Mouse (Mus musculus): ENCODE measurements at regions not wholly inside any gene's neighbourhood (a gene's known extent, or its start where the extent isn't known, plus 50 kb on each side); places are given as distances from the start of the nearest gene placed in this dataset.

DNA sequence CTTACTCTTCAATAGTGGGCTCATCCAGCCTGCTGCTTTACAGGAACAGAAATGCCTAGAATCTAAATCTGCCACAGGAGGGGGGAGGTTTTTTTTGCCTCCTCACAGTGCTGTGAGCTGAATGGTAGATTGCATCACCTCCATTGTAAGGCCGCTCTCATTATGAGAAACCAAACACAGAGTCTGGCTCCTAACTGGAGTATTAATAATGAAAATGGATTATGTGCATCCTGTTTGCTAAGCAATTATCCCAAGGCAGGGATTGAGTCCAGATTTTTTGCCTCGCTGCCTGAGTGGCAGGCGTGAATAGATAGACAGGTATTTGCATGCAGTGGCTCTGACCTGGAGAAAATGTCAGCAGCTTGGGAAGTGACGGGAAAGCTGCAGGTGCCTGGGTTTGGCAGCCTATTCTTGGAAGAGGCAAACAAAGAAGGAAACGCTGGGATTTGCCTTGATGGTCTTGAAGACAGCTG lies 137.6 kb upstream of the Smarca2 start:
- DNase-seq (ENCODE audit: extremely low spot score, low read depth, low spot score): no peak

DNA sequence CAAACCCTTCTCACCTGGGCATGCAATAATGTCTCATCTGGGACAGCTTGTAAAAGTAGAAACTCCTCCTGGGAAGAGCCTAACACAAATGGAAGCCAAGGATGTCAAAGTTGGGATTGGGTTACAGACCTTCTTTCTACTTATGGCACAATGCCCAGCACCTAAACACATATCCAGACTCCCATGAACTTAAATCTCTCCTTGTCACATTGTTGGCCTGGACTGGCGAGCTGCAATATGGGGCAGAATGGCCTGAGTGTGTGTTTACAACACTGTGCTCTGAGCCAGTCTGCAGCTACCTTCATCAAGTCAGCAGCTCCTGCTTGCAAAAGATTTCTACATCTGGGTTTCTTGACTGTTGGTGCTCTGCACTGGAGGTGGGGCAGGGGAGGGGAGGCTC lies 132.2 kb upstream of the Smarca2 start:
- no peak for DNase-seq (ENCODE audit: extremely low spot score, low read depth, low spot score)

DNA sequence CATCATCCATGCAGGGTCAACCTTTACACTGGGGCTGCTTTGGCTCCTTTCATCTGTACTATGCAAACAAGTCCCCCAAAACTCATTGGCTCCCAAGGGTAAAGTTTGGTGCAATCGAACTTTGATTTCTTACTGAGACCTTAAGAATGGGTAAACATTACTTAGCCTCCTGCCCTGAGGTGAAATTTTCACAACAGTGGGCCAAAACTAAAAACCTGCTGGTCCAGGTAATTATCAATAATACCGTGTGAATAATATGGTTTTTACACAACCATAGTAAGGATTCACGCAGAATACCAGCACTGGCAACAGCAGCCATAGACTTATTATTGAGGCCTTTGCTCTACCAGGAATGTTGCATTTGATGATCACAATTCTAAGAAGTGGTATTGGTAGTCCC lies 131.6 kb upstream of the Smarca2 start:
- DNase-seq (ENCODE audit: extremely low spot score, low read depth, low spot score): no peak

DNA sequence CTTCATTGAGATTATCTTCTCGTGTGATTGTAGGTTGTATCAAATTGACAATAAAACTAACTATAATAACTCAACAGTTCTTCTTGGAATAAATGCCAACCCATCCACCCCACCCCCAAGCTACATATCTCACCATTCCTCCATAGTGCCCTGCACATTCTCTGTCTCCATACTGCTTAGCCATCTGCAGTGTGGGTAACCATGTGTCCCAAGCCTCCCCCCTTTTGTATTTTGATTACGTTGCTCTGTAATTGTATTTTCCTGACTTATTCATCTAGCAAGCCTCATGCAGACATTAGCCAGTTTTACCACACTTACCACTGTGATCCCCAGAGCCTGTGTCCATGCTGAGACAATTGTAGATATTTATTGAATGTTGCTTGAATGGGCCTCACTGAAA lies 129.7 kb upstream of the Smarca2 start:
- no peak for DNase-seq (ENCODE audit: extremely low spot score, low read depth, low spot score)

DNA sequence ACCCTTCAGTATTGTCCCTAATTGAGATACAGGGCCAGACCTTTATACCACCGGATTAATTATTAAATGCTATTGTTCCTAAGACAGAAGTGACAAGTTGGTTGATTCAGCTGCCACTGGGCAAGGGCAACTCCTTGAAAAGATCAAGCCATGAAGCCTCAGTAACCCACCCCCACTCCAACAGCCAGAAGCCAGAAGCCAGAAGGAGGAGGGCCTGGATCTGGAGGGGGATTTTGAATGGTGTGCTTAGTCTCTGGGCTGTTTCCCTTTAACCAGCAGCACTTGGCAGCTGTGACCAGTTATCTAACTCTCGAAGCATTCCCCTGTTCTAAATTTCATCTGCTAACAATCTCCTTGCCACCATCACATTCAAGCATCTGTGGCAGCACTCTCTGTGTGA lies 129.1 kb upstream of the Smarca2 start:
- no peak for DNase-seq (ENCODE audit: extremely low spot score, low read depth, low spot score)

DNA sequence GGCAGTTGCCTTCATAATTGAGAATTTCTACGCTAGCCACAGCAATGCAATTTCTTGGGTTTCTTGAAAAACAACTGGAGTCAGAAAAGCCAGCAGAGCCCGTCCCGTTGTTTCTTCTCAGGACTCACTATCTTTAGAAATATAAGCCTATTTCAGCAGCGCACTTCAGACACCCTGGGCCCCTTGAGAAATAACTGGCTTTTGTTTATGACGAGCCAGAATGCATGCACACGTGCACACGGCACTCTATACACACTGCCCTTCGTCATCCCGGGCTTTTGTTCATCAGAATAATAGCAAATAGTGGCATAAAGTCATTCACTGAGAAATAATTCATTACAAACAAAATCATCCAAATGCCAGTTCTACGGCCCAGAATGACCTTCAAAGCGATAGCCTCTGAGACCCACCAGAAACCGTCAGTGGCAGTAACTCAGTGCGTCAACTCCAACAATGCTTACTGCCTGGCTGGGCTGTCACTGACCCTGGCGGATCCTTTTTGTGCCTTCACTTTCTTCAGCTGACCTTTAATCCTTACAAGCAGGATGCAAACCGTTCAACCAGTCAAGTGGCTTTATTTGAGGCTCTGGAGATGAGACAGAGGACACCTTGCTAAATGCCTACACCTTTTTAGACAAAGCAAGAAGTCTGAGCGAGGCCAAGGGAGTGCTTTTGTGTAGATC lies 126.7 kb upstream of the Smarca2 start:
- no peak for DNase-seq (ENCODE audit: extremely low spot score, low read depth, low spot score)

DNA sequence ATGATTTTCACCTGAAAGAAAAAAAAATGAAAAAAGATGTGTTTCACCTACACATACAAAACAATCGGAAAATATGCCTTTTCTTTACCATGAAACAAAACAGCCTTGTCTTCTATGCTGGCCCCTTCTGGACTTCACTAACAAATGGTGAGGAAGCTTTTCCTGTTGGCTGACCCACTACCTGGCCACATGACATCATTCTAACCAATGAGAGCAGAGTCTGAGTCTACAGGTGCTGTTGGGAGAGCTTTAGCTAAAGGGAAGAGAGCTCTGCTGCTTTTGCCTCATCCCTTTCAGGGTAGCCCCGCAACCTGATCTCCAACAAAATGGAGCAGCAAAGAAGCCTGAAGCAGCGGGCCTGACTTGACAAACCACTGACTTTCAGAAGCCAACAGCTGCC lies 120.5 kb upstream of the Smarca2 start:
- DNase-seq (ENCODE audit: extremely low spot score, low read depth, low spot score): no peak

DNA sequence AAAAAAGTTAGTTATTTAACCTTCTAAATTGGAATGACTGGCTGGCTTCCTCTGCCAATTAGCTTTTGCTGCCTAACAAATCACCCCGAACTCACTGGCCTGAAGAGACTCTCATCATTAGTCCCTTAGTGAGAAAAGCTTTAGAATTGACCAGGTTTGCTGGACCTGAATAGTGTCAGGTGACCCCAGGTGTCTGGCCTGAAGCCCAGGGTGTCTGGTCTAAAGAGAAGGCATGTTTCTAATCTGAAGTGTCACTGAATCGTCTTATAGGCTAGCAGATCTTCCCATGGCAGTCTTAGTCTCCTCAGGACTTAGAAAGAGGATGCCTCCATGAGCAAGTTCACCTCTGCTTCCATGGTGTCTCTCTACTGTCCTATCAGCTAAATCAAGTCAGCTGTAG lies 112.0 kb upstream of the Smarca2 start:
- DNase-seq (ENCODE audit: extremely low spot score, low read depth, low spot score): no peak

DNA sequence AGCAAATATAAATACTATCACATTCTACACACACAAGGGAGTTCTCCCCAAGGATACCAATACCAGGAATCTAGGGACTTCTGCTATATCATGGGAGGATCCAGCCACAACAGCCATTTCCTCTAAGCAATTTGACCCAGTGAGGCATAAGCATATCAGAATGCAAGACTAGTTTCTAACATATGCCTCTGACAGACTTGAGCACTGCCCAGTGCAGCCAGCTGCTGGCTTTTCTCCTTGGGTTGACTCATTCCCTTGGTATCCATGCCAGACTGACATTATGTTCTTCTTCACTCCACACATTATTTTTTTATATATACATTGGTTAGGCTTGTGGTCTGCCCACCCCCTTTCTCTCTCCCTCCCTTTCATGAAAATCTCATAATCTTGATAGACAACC lies 103.8 kb upstream of the Smarca2 start:
- DNase-seq (ENCODE audit: extremely low spot score, low read depth, low spot score): no peak

DNA sequence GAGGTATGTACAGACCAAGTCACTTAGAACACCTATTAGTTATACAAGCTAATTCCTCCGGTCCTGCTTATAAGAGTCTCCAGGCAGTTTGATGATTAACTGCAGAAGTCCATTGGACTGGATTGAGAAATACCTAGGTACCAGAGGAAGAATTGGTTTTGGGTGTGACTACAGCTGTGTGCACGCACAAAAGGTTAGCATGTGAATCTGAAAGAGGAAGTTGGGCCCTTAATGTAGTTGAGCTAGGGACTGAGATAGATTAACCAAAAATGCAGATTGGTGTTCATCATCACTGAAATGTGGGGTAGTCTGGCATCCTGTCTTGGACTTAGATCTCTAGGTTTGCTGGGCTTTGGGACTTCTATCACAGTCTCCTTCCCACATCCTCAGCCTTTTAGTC lies 100.8 kb upstream of the Smarca2 start:
- no peak for DNase-seq (ENCODE audit: extremely low spot score, low read depth, low spot score)

DNA sequence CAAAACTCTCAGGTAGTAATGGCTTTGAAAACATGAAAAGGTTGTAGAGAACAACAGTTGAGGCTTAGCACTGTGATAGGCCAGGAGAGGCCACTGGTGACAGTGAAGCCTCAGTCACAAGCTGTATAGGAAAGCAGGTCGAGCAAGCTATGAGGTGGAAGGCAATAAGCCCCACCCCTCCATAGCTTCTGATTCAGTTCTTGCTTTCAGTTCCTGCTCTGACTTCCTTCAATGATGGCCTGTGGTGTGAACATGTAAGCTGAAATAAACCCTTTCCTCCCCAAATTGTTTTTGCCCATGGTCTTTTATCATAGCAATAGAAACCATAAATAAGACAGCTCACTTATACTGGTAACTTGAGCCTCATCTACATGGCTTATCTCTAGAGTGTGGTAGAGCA lies 98.0 kb upstream of the Smarca2 start:
- DNase-seq (ENCODE audit: extremely low spot score, low read depth, low spot score): no peak

DNA sequence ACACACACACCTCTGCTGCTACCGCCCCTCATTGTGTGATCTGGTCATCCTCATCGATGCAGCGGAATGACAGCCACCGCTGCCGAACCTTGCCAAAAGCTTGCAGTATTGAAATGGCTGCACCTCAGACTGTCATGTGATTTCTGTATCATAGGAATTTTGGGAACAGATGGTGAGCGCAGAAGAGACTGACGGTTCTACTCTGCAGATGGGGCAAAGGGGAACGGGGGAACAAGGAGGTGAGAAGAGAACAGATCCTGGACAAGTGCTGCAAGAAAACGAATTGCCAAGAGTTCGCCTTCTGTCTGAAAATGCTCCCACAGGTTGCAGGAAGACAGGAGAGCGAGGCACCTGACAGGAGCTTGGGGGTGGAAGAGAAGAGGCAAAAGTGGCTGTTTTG lies 96.9 kb upstream of the Smarca2 start:
- no peak for DNase-seq (ENCODE audit: extremely low spot score, low read depth, low spot score)

DNA sequence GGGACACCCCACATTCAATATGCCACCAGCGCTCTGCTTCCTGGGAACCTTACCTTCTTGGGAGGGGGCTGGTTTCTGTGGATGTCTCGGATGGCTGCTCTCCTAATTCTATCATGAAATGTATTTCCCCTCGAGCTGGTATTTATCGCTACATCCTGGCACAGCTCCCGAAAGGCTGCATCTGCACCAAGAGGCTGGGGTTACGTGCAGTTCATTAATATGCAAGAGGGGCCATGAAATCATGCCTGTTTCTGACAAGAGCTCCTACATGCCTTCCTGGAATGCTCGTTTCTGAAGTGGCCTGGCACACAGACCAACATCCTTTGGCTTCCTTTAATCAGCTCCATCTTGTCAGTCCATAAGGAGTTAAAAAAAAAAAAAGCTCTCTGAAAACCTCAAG lies 96.2 kb upstream of the Smarca2 start:
- DNase-seq (ENCODE audit: extremely low spot score, low read depth, low spot score): no peak

DNA sequence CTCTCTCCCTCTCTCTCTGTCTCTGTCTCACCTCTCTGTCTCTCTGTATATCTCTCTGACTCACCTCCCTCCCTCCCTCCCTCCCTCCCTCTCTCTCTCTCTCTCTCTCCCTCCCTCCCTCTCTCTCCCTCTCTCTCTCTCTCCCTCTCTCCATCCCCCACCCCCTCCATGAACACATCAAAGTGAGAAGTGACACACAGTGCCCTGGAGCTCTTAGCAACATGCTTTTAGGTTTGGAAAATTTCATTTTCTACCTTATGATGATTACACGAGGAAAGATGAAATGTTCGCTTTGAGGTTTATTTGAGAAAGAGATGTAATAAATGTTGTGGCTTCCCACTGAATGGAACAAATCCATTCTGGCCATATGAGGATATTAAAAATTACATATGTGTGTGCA lies 95.6 kb upstream of the Smarca2 start:
- DNase-seq (ENCODE audit: extremely low spot score, low read depth, low spot score): no peak

DNA sequence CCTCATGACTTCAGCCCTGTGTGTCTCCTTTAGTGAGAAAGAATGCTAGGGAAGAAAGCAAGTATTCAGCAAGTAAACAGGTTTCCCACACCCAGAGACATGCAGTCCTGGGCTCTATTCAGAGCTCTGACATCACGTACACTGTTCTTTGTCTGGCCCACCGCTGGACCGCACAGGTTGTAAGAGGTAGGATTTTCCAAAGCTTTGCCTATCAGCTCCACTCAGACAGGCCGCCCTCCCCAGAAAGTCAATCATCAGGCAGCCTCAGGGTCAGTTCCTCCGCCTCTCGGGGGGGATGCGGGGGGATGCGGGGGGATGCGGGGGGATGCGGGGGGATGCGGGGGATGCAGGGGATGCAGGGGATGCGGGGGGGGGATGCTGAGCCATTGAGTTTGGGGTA lies 94.7 kb upstream of the Smarca2 start:
- no peak for DNase-seq (ENCODE audit: extremely low spot score, low read depth, low spot score)

DNA sequence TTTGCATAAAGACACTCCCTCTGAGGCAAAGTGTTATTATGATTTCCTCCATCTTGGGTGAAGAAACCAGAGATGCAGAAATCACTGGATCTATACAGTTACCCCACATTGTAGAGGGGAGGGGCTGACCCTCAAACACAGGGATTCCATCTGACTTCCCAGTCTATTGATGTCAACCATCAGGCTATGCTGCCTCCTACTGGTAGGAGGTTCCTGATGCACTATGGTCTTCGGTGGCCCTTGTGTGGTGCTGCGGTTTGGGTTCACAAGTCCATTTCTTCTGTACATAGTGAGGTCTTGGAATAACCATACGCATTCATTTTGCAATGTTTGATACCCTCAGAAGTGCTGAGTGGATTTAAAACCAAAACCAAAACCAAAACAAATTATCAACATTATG lies 94.0 kb upstream of the Smarca2 start:
- DNase-seq (ENCODE audit: extremely low spot score, low read depth, low spot score): no peak

DNA sequence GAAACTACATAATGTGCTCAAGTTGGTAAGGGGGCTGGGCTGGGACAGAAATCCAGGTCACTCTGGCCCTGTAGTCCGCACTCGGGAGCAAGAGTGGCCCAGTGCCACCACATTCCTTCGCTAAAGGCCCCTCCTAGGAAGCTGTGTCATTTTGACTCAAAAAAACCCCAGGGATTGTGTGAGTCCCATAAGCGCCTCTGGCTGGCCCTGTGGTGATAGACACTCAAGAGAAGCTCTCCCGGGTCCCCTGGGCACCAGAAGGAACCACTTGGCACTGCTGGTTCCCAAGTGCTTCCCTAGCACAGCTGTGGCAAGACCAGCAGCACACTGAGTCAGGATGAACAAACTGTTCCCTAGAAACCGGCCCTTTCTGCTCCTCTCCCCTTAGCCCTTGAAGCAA lies 93.1 kb upstream of the Smarca2 start:
- no peak for DNase-seq (ENCODE audit: extremely low spot score, low read depth, low spot score)

DNA sequence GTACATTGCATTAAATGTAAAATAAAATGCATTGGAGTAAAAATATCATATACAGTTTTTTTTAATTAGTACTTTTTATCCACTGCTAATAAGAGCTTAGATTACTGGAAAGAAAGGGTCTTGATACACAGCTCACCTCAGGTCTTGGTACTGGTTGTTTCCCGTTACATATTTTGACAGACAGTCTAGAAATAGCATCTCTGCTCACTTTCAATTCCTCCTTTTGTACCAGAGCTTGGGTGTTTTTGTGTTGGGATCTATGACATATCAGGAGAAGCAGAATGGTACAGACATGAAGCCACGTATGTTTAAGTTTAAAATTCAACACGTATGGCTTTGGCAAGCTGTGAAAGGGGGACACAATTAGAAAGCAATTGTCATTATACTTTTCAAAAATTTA lies 80.3 kb upstream of the Smarca2 start:
- DNase-seq (ENCODE audit: extremely low spot score, low read depth, low spot score): no peak

DNA sequence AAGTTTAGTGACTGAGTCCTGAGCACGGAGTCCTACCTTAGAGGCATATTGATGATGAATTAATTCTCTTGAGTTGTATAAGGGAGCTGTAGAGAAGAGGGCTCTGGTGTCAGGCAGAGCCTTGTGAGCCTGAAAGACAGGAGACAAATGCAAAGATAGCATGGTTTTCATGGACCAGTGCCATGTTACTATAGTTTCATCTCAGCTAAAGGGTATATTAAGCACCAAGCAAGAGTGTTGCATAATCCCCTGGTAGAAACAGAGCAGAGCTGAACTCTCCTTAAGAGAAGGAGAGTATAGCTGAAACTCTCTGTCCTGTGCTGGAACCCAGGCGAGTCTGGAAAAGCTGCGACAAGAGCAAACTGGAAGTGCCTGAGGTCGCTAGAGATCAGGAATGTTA lies 73.5 kb upstream of the Smarca2 start:
- no peak for DNase-seq (ENCODE audit: extremely low spot score, low read depth, low spot score)

DNA sequence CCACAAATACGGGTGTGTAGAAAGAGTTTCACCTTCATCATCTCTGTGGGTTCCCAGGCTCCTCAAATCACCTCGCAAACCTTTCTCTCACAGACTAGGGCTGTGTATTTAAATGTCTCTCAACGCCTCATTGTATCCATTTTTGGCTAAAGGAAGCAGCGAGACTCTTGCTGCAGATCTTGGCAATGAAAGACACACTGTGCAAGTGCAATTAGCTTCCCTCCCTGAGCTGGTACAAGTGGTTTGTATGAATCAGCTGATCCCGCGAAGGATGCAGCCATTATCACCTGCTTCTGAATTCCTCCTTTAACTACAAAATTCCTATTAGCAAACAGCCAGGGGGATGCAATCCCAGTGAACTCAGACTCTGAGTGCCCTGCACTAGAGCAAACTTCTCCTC lies 72.3 kb upstream of the Smarca2 start:
- DNase-seq (ENCODE audit: extremely low spot score, low read depth, low spot score): no peak

DNA sequence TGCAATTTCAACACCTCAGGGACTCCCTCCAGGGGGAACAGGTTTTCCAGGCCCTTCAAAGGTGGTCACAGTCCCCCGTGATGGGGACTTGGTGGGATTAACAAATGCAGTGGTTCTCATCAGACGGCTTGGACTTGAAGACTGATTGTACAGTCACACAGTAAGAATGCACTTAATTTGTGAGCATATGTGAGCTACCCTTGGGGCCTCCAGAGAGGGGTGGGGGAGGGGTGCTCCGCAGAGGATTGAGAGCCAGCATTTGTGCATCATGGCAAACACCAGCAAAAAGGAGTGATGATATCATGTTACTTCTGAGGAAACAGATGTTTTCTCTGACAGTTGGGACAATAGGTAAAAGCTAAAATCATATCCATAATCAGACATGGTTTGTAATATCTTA lies 59.2 kb upstream of the Smarca2 start:
- no peak for DNase-seq (ENCODE audit: extremely low spot score, low read depth, low spot score)

DNA sequence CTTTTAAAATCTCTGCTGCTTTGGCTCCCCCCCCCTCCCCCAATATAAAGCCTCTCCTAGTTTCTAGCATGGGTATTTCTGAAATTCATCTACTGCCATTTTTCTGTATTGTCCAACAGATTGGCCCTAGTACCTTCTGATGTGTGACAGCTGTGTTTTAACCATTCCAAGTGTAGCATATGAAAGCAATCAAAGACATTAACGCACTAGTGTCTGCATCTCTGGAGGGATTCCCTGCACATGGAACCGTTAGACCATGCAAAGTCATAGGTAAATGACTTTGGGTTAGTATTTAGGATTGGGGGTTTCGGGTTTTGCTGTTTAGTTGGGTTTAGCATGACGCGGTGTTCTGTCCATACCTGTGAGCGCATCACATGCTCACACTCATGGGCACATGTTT lies 57.3 kb upstream of the Smarca2 start:
- DNase-seq (ENCODE audit: extremely low spot score, low read depth, low spot score): no peak

DNA sequence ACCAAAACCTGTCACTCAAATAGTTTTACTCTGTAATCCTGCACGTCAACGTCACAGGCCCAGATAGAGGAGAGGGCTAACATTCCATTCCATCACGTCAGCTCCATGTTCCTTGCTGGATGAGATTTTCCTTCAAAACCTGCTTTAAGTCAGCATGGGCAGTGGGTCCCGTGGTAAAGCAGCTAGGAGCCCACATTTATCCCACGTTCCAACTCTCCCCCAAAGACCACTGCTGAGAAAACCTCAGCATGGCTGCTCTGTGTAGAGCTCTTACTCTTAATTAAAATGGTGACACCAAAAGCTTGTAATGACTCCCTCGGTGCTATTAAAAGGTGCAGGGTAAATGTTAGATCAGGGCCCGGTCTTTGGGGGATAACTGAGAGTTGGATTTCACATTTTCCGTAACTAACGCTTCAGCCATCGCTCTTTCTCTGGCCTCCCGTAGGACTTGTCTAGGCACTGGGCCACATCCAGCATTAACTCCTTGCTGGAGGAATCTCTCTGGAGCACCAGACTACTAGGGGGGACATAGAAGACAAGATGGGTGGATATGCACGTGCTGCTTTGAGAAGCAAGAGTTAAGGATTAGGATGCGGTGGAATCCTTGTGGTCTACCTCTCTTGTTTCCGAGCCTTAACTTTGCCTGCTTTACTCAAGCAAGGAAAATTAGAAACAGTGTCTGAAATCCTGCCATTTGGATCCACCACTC lies 56.1 kb upstream of the Smarca2 start:
- no peak for DNase-seq (ENCODE audit: extremely low spot score, low read depth, low spot score)

Data from hindlimb bud, embryonic 11.5 days (tissue).